In the genomic region with DNA sequence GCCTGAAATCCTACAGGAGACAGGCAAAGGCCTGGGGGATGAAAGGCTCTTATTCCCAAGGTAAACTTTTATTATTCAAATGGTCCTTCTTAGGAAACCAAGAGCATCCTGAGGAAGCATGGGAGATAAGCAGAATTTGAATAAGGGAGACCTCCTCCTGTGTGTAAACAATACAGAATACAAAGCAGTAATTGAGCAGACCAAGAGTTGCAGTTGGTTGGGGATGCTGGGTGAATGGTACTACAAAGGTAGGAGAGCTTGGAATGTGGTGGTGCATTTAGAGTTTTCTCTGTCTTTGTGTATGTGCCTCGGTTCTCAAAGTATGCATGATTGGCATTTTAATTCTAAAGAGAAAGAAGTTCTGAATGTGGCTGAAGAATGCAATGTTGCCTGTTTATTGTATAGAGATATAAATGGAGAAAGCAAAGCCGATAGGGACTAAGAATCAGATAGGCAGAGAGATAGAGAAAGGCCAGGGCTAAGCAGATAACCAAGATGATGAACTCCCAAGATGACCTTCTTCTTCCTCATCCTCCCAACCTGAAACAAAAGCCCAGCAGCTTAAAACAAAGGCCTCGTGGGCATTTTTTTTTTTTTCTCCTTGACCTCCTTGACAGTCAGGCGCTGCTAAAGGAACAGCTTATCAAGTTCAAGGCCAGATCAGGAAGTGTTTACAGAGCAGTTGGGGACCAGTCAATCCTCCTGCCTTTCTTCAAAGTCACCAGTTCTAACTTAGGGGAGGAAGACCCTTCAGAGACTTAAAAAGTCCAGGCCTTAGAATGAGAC, we compare ENCODE assay signal across 11 mouse cellular contexts.
"Had no signal": no experiment of that assay in that cellular context is flagged by ENCODE, and none has a peak within 500 bp of the region (broad histone marks: within the 10 kb centered on the region; RNA-seq: fewer than 3 reads in every experiment).

No protein-coding gene starts in this region.

- H3K4me1 ChIP-seq: liver, embryonic 13.5 days had no signal

- H3K36me3 ChIP-seq: liver, embryonic 13.5 days had no signal

- H3K27me3 ChIP-seq: liver, embryonic 13.5 days had no signal

- H3K4me2 ChIP-seq: liver, embryonic 13.5 days; midbrain, embryonic 11.5 days had no signal

- H3K27ac ChIP-seq: left cerebral cortex, adult 2 months; liver, embryonic 13.5 days had no signal

- H3K9ac ChIP-seq: liver, embryonic 13.5 days had no signal

- H3K9me3 ChIP-seq: liver, embryonic 13.5 days had no signal

- DNase-seq: kidney, adult 18-20 months; layer of hippocampus, postnatal 36 days; liver, embryonic 13.5 days; lung, adult 2 months; lung, postnatal 14 days; lung, postnatal 4 days; midbrain, embryonic 14.5 days; thymus, adult 18-20 months; thymus, postnatal 36 days had no signal

- H3K4me3 ChIP-seq: left cerebral cortex, adult 2 months; liver, embryonic 13.5 days had no signal
